Mouse (Mus musculus): Measurements from ENCODE around the gene Bspry.

- no peak for TF ChIP-seq CTCF (IDR thresholded peaks at IDR 0.05; ENCODE audit: borderline replicate concordance, control insufficient read depth, extremely low read depth, insufficient read depth, low read length, poor library complexity)
- TF ChIP-seq POLR2A (IDR thresholded peaks at IDR 0.05; ENCODE audit: control insufficient read depth, extremely low read depth, insufficient read depth, low read length, poor library complexity) = no peak
Measured at GRCm38 (mm10) chr4:62460348-62460747, 19.5 kb upstream of the Bspry start.

Data from thymus, adult 2 months (tissue).